Mouse (Mus musculus) embryo, embryonic 10.5 days (tissue): ENCODE data around the gene Tmem179.

Experiments
- DNase-seq: peaks from one replicate; pipeline ENCODE4 v3.0.0-alpha.2; 2015; ENCODE audit warnings: low spot score

The Tmem179 gene

DNA sequence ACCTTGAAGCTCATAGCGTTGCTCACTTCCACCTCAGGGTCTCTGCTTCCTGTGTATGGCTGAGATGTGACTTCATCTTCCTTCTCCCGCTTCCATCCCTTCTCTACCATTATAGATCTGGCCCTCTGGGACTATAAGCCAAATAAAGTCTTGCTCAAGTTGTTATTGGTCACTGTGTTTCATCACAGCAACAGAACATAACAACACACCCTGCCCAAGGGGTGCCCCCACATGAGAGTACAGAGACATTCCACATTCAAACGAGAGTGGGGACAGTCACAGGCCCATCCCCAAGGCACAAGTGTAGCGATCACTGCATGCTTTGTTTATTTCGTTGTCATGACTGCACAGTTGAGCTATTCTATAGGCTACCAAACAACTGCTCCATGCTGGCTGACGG is 20.7 kb upstream of the Tmem179 start:
- no peak for DNase-seq

DNA sequence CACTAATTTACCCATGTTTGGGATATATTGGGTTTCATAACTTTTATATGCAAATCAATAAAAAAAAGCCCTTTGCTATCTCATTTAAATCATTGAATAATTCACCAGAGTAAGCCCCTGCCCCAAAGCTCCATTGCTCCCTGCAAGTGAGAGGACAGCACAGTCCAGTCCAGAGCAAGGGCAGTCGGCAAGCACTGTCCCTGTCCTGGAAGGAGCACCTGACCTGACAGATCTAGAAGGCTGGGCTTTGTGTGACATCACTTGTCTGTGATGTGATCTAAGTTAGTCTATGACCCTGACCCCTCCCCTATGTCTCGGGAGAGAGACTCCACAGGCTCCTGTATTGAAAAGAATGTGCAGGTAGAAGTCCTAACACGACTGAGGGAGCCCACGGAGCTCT is 17.2 kb upstream of the Tmem179 start:
- DNase-seq: no peak

DNA sequence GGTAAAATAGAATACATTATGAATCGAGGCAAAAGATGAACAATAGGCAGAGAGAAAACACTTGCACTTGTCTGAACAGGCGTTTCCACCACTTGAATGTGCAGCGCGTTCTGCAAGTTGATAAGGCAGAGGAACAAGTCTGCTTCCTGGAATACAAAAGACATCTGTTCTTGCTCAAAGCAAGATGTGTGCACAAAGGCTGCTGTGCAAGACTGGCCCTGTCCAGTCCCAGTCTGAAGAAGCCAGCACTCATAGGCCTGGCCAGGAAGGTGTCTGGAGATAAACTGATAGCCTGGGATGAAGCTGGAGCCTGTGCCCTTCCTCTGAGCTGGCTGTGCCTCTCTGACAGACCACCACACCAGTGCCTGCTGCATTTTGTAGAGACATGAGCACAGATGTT is 1.6 kb upstream of the Tmem179 start:
- DNase-seq: peak; percentile 41

DNA sequence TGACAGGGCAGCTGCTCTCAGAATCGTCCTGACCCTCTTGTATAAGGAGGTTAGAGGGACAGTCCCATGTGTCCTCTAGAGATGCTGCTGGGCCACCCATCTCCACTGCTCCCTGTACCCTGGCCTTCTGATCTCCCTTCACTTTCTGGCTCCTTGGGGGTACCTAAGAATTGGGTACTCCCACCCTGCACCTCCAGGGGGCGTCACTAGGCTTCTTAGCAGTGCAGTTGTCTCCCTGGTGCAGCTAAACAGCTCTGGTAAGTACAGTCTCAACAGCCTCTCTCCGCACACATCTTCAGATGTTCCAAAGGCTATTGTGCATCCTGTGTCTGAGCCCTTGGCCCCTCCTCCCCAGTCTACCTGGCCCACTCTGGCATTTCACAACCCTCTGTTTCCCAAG is 1.6 kb downstream of the Tmem179 start:
- DNase-seq: no peak

DNA sequence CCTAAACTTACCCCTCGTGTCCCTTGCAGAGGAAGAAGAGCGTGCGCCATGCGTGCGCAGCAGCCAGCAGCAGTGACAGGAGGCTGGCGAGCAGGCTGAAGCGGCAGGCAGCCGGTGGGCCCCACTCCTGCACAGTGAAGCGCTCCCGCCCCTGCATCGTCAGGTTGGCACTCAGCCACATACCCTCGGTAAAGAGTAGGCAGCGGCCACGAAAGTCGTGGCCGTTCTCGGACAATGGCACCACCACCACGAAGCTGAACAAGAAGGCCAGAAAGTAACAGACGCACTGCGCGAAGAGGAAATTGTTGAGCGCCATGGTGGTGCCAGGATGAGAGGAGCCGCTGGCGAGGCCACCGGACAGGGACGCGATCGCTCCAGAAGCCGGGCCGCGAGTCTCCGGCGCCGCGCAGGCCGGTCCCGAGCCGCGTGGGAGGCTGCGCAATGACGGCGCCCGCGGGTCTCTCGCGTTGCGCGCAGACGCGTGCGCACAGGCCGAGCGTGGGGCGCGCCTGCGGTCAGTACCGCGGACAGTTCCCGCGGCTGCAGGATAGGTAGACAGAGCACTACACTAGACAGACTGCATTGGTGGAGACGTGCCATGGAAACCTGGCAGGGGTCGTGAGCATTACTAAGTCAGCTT is 5.7 kb downstream of the Tmem179 start:
- DNase-seq: peak; percentile 61

DNA sequence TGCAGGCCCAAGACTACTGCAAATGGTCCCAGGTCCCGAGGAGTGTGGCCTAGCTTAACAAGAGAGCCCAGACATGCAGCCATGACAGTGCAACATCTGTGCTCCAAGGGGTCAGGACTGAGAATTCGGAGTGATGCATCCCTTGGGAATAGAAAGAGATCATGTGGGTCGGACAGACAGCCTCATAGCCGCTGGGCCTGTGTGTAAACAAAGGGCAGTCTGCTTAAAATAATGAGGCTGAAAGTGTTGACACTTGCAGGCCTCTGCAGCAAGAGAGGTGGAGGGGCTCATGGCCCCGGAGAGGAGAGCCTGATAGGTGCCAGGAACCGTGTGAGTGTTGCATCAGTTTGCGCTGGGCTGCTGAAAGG is 6.2 kb downstream of the Tmem179 start:
- peak; percentile 13 for DNase-seq

DNA sequence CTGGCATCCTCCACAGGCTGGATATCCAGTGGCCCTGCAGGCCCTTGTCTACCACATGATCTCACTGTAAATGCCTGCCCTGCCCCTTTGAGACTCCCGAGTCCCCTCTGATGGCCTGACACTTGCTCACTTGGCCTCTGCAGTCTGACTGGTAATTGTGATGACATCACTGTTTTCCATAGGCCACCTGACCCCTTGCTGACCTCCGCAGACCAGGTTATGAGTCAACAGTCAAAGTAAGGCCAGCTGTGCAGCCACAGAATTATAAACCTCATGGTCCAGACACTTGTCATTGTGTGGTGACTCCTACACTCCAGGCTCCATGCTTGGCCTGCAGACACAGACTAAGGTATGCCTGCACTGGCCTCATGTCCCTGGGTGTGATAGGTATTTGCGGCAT is 8.6 kb downstream of the Tmem179 start:
- DNase-seq: no peak

DNA sequence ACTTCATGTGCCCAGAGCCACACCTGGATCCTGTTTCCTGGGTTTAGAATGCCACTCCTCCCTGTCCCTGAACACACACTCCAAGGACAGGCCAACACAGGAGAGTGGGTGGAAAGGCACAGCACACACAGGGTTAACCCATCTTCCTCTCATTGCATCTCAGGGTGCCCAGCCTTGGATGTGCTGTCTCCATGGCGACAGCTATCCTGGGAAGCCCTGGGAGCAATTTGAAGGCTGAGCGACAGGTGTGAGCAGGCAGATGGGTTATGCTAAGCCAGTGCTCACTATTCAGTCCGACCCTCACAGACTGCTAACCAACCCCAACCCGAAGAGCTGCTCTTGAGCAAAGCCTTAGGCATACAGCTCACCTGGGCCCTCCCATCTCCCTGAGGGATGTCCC is 9.3 kb downstream of the Tmem179 start:
- DNase-seq: peak; percentile 15

DNA sequence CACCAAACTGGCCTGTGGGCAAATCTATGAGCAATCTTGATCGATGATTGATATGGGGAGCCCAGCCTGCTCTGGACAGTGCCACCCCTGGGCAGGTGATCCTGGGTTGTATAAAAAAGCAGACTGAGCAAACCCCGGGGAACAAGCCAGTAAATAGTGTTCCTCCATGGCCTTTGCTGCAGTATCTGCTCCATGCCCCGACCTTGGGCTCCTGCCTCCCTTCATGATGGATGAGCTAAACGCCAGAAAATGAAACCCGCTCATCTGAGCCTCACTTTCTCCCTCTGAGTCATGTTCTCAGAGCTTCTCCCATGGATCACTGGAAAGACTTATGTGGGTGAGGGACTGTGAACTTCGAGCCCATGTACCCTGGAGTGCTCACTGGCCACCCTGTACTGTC is 10.3 kb downstream of the Tmem179 start:
- DNase-seq: no peak

DNA sequence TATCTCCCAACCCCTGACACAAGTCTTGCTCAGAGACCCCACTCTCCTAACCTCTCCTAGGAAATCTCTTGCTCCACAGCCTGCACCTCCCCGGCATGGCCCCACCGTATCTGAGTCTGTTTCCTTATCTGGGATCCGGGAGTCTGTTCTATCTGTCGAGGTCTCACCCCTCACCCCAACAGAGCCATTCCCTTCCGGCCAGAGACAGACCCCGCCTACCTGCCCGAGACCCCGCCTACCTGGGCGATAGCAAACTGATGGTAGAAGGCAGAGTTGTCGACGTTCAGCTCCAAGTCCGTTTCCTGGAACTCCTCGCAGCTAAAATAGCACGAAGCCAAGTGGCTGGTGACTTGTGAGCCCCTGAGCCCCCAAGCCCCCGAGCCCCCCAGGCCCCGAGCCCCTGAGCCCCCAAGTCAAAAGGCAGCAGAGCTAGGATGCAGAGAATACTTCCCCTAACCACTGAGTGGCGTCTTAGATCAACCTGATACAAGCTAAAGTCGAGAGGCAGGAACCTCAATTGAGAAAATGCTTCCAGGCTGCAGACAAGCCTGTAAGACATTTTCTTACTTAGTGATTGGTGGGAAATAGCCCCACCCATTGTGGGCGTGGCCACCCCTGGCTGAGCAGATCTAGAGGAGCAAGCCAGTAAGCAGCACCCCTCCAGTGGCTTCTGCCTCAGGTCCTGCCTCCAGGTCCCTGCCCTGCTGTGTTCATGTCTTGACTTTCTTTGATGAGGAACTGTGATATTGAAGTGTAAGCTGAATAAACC is 13.4 kb downstream of the Tmem179 start:
- no peak for DNase-seq

DNA sequence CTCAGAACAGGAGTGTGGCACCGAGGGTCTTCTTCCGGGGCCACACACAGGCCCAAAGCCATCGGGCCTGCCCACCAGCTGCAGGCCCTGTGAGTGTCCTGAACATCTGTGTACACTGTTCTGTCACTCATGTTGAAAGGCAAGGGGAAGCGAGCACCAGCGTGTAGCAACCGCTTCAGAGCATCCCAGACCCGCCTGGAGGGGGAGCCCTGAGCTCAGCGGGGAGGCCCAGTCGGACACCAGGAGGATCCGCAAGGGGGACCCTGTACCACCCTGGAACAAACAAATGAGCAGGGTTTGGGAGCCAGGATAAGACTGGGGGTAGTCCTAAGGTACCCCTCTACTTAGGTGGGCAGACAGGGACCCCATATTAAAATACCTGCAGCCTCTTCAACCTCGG is 17.9 kb downstream of the Tmem179 start:
- peak; percentile 36 for DNase-seq

DNA sequence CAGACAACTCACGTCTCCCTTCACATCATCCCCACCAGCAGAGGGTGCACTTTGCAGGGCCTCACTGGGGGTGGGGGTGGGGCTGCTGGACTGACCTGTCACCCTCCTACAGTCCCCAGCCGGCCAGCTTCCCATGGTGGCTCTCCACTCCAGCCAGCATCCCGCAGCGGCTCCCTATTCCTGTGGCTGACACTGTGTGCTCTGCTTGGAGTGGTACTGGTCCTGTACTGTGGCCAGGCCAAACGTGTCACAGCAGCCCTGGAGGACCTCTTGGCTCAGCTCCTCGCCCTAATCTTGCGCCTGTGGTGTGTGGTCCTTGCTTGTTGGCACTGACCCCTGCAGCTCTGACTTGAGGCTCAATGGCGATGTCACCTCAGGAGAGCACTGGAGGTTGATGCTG is 18.8 kb downstream of the Tmem179 start:
- no peak for DNase-seq

DNA sequence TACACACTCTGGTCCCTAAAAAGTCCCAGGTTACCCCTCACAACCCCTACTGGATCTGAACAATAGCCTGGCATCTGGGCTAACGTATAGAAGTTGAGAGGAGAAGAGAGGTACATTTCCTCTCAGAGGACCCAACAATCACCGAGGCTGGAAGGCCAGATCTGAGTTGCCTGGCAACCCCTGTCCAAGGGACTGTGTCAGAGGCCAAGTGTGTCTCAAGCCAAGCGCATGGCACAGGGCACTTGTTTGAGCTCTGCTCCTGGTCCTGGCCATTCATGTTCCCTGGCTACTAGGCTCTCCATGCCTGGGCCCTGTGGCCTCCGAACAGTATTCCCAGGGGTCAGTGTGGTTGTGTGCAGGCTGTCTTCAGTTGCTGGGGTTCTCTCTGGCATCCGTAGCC is 20.4 kb downstream of the Tmem179 start:
- DNase-seq: no peak

DNA sequence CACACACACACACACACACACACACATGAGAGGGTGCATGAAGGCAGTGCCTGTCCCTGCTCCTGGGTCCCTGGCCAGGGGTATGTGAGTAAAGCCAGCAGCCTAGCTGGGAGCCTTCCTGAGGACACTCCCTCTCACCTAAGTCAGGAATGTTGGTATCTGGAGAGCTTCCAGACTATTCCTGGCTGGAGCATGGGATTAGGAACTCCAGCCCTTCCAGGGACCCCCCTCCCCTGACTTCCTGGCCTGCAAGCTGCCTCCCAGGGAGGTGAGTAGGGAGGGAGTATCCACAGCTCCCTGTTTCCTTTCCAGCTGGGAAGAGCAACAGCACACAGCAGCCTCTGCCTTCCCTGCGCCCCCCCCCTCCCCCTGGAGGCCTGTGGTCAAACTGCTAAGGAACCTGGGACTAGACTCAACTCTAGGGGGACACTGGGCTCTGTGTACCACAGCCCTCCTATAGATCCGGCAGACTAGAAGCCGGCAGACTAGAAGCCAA is 26.1 kb downstream of the Tmem179 start:
- peak; percentile 22 for DNase-seq

DNA sequence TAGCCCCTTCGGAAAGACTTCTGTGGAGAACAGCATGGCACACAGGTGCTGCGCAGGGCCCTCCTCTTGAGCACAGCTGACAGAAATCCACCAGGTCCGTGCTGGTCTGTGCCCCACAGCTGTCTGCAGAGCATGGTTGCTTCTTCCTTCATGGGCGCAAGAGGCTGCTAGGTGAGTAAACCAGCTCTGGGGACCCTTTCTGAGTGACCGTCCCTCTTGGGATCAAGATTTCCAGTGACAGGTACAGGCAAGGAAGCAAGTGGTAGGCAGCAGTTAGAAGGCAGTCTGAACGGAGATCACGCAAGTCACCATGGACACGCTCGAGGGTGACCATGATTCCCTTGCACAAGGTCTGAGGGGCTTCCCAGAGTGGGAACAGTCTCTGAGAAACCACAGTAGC is 27.0 kb downstream of the Tmem179 start:
- no peak for DNase-seq

DNA sequence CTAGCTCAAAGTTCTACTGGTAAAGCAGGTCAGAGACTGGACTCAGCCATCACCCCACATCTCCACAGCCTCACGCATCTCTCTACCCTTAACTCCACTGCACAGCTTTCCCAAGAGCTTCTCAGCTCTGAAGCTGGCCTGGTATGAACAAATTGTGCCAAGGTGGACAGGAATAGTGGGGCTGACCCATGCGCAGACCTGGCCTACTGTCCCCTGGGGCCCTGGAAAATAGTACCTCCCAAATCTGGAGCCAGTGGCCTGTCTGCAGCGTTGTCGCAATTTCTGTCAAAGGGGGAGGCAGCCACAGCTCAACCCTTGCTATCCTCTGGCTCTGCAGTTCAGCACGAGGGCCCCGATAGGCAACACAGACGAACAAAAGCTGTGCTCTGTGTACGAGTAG is 27.4 kb downstream of the Tmem179 start, which contains the start of gene A530016L24Rik:
TSS of gene A530016L24Rik (plus strand) at position 315 of the 400 bp plus-strand sequence.
- no peak for DNase-seq

DNA sequence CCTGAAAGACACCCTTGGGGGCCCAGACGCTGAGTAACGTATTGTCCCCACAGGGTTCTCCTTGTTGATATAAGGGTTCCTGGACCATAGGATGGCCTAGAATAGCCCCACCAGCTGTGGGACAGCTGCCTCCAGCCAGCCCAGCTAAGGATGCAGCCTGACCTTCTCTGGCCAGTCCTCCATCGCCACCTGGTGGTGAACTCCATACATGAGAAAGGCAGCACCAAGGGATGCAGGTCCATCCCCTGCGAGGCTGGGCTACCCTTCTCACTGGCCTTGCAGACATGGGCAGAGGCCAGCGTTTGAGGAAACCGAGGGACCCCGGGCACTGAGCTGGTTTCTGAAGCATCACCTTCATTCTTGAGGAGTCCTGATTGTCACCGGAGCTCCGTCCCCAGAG is 42.8 kb downstream of the Tmem179 start:
- peak; percentile 91 for DNase-seq

DNA sequence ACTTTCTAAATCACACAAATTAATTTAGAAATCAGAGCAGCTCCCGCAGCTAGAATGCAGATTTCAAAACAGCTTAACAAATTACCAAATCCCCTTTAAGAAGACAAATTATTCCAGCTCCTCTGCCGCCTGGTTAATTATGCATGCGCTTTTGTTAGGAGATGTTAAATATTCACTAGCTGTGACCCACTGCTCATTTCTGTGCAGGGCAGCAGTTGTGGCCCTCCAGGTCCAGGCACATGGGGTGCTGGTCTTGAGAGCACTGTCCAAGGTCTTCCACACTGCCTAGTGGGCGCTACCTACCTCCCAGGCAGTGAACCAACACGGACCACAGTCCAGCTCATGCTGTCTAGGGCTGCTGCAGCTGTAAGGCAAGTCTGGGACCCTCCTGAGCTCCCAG is 46.3 kb downstream of the Tmem179 start:
- DNase-seq: no peak

DNA sequence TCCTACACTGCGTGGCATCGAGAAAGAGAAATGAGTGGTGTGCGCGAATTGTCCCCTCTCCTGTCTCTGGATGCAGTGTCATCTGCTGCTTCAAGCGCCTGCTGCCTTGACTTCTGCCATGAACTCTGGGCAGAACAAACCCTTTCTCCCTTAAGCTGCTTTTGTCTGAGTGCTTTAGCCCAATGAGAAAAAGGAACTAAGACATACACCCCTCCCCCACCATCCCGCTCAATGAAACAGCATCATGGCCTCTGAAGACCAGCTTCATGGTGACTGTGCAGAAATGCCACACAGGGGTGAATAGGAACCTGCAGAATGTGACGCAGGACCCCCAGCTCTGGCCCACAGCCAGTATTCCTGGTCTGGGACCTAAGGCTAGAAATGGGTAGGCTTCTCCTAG is 47.2 kb downstream of the Tmem179 start:
- DNase-seq: peak; percentile 34

DNA sequence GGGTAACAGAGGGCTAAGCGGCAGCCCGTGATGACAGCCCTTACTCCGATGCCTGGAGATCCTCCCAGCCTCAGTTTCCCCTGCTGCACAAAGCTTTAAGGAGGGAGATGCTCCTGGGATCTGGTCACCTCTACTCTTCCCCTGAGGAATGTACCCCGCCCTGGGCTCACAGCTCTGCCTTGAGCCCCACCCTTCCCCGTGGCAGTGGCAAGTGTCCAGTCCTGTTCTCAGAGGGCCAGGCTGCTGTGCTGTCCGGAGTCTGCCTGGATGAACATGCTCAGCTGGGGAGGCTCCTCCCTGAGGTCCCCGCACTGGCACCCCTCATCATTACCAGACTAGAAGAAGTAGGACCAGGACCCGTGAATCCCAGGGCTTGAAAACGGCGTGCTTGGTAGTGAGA is 49.2 kb downstream of the Tmem179 start:
- no peak for DNase-seq

DNA sequence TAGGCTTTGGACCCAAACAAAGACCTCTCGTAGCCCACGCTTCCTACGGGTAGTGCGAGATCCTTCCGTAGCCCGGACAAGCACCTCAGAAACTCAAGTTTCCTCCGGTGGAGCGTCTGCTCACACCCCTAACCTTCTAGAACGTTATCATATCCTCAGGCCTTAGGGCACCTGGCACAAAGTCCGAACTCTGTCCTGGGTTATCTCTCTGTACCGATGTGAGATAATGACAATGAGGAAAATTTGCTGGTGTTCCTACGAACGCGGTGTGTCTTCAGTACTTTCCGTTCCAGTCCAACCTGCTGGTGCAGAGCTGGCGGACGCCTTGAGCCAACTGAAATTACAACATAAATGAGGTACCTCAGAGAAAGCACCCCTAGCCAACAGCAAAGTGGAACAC is 50.6 kb downstream of the Tmem179 start:
- no peak for DNase-seq

DNA sequence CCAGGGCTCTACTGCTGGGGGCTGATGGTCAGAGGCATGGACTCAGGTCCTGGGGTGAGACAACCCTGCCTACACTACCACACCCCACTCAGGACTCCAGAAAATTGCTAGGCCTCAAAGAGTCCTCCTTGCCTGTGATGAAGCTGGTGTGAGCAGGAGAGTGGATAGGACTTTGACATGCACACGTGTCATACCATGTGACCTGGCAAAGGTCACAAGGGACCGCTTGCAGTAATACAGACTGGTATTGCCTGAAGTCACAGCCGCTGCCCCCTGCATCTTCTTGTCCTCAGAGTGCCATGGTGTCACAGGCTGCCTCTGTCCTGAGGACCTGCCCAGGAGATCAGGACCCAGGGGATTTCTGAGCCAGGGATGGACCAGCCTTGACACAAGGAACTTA is 52.0 kb downstream of the Tmem179 start:
- DNase-seq: no peak

DNA sequence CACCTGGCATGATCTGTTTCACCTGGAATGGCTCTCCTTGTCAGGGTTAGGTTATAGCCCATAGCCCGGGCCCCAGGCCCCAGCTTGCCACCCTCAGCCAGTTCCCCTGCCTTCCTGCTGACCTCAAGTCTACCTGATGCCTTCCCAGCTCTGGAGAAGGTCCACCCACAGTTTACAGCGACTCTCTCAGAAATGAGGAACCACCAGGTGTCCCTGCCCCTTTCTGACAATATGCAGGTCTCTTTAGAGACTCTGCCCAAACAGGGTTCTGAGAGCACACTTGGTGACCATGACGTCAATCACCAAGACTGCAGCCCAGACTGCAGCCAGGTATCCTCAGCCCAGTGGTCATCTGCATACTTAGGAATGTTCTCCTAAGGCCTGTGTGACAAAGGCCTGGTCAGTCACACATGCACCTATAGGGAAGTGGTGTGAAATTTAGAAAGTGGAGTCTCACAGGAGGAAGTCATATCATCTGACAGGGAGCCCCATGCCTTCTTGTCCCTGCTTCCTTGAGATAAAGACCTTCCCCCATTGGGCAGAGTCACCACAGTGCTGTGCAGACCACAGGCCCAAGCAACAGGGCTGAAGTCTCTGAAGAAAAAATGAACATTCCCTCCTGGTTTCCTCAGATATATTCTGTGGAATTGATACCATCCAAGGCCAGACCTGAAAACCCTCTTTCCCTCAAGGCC is 52.6 kb downstream of the Tmem179 start:
- no peak for DNase-seq
